Mouse (Mus musculus) liver, postnatal 0 days (tissue): Measurements from ENCODE around the gene Pspc1. TPM values are rescaled to one million over a fixed set of nuclear protein-coding genes. Genes with fewer than 3 reads are reported as not detected.
"Not testable (repeated sequence)": the region's sequence is repeated elsewhere in the genome, so short reads cannot be mapped to it uniquely, and the experiment has no call there.

Experiments
- ATAC-seq: fragments of 200-750 bp; cut with Nextera tagmentation; 2 replicates; pipeline ENCODE4 v1.8.0; 2017; ENCODE audit warnings: mild to moderate bottlenecking, moderate library complexity
- DNase-seq: peaks from one replicate; pipeline ENCODE4 v3.0.0-alpha.2; 2016
- H3K27ac ChIP-seq: fragments of 300-500 bp; sonication (generic); 2 replicates; pipeline ENCODE4 v1.5.1; 2014; ENCODE audit warnings: antibody characterized with exemption, moderate library complexity, mild to moderate bottlenecking, low read depth
- H3K27me3 ChIP-seq: fragments of 300-500 bp; sonication (generic); 2 replicates; pipeline ENCODE4 v1.6.1; 2014; ENCODE audit warnings: low read length, control low read depth, mixed read lengths; ENCODE audit not compliant: insufficient read depth
- H3K36me3 ChIP-seq: fragments of 300-500 bp; sonication (generic); replicated peaks from 2 replicates; pipeline ENCODE4 v1.6.1; 2014; ENCODE audit warnings: mild to moderate bottlenecking, control low read depth, low read length, moderate library complexity, mixed read lengths; ENCODE audit not compliant: insufficient read depth
- H3K4me1 ChIP-seq: fragments of 300-500 bp; sonication (generic); 2 replicates; pipeline ENCODE4 v1.6.1; 2014; ENCODE audit warnings: antibody characterized with exemption, mild to moderate bottlenecking, control low read depth; ENCODE audit not compliant: insufficient read depth
- H3K4me2 ChIP-seq: fragments of 300-500 bp; sonication (generic); 2 replicates; pipeline ENCODE4 v1.6.1; 2014; ENCODE audit warnings: low read depth, mild to moderate bottlenecking, low read length, moderate library complexity, mixed read lengths
- H3K4me3 ChIP-seq: fragments of 300-500 bp; sonication (generic); 2 replicates; pipeline ENCODE4 v1.5.1; 2014; ENCODE audit warnings: low read depth, low read length
- H3K9ac ChIP-seq: fragments of 300-500 bp; sonication (generic); replicated peaks from 2 replicates; pipeline ENCODE4 v1.6.1; 2014; ENCODE audit warnings: mild to moderate bottlenecking, moderate library complexity
- H3K9me3 ChIP-seq: fragments of 300-500 bp; sonication (generic); 2 replicates; pipeline ENCODE4 v1.6.1; 2016; ENCODE audit warnings: mild to moderate bottlenecking, control low read depth, low read length, mixed read lengths
- CTCF ChIP-seq: sonication (generic); IDR thresholded peaks from 2 replicates; pipeline ENCODE4 v1.5.1; 2016; ENCODE audit warnings: antibody characterized with exemption, low read depth
- EP300 ChIP-seq: IDR thresholded peaks from 2 replicates; pipeline ENCODE4 v1.6.1; 2016; ENCODE audit warnings: antibody characterized with exemption, low read depth, mild to moderate bottlenecking
- WGBS: fragments of 180-500 bp; shearing (Covaris S2); extraction: QIAGEN DNeasy Blood & Tissue Kit; methylation state at CpG from one replicate; pipeline ENCODE4 v1.1.7; 2014; ENCODE audit not compliant: insufficient replicate concordance; 5-methylcytosine and 5-hydroxymethylcytosine counted together
- polyA plus RNA-seq: library from polyadenylated mRNA; unstranded; fragments of >200 nt; fragmentation: Nextera tagmentation; extraction: Ambion mirVana; gene quantifications from 2 replicates; pipeline ENCODE4 v1.2.1, GENCODE M21; 2015

The Pspc1 gene
- polyA plus RNA-seq, 1 experiment from 2014 or later: 7.8 TPM

GRCm38 (mm10) chr14:56811701-56812339 is 33.7 kb upstream of the Pspc1 start, which contains the start of gene Zmym5:
TSS of gene Zmym5 (minus strand) at chr14:56811716.
- Histone ChIP-seq H3K27ac (peak within 1 kb of the TSS; percentile 97), H3K4me2 (peak within 1 kb of the TSS; percentile 90), H3K4me1 (peaks cover 17% of the 10 kb centered on the region), H3K9ac (peak within 1 kb of the TSS; percentile 87), H3K4me3 (peak within 1 kb of the TSS; percentile 64)
- ATAC-seq (peak; percentile 95), DNase-seq (peak; percentile 93)
- peak; percentile 20; the same call in 1 of the 2 replicates for TF ChIP-seq CTCF
- 0% methylated on average over 12 of the region's 72 CpGs for WGBS
- not testable (repeated sequence) for H3K36me3 ChIP-seq, H3K9me3 ChIP-seq, H3K27me3 ChIP-seq

- Histone ChIP-seq H3K27ac (peak overlapping the region; percentile 83), H3K4me2 (peak overlapping the region; percentile 77), H3K4me1 (peaks cover 17% of the 10 kb centered on the region), H3K4me3 (peak overlapping the region; percentile 64), H3K9ac (peak overlapping the region; percentile 68)
- ATAC-seq, H3K9me3 ChIP-seq, H3K36me3 ChIP-seq, H3K27me3 ChIP-seq: not testable (repeated sequence)
- DNase-seq: peak; percentile 71
- under 1% methylated on average over 27 of the region's 86 CpGs for WGBS
Observed at GRCm38 (mm10) chr14:56810781-56811690, 32.9 kb upstream of the Pspc1 start.

GRCm38 (mm10) chr14:56793243-56793642 is 15.1 kb upstream of the Pspc1 start:
- no peak overlapping the region for H3K4me2 ChIP-seq
- DNase-seq (peak; percentile 65), ATAC-seq (no peak)
- 47% methylated on average over 2 of the region's 2 CpGs for WGBS
- H3K36me3 ChIP-seq: peaks cover 36% of the 10 kb centered on the region
- H3K9ac ChIP-seq: no peak overlapping the region
- H3K9me3 ChIP-seq: no peaks in the 10 kb centered on the region
- no peaks in the 10 kb centered on the region for H3K4me1 ChIP-seq
- H3K4me3 ChIP-seq: no peak overlapping the region
- H3K27me3 ChIP-seq: no peaks in the 10 kb centered on the region
- TF ChIP-seq EP300 (no peak), CTCF (peak; percentile 82)
- H3K27ac ChIP-seq: no peak overlapping the region

- Histone ChIP-seq H3K4me1 (no peaks in the 10 kb centered on the region), H3K4me2 (no peak overlapping the region), H3K27me3 (no peaks in the 10 kb centered on the region), H3K4me3 (no peak overlapping the region), H3K9me3 (no peaks in the 10 kb centered on the region), H3K27ac (no peak overlapping the region), H3K36me3 (no peaks in the 10 kb centered on the region), H3K9ac (no peak overlapping the region)
- 50% methylated on average over 1 of the region's 1 CpGs for WGBS
- DNase-seq: no peak
- ATAC-seq: no peak
- TF ChIP-seq CTCF (no peak), EP300 (no peak)
Observed at GRCm38 (mm10) chr14:56784575-56784974, 6.5 kb upstream of the Pspc1 start.

- no peaks in the 10 kb centered on the region for H3K9me3 ChIP-seq
- peak overlapping the region; percentile 87; the same call in 1 of the 2 replicates for H3K9ac ChIP-seq
- H3K4me1 ChIP-seq: peaks cover 26% of the 10 kb centered on the region
- H3K4me2 ChIP-seq: peak overlapping the region; percentile 94
- no peak for TF ChIP-seq EP300
- TF ChIP-seq CTCF: no peak
- peak overlapping the region; percentile 72 for H3K4me3 ChIP-seq
- H3K27me3 ChIP-seq: no peaks in the 10 kb centered on the region
- DNase-seq (no peak), ATAC-seq (no peak)
- H3K27ac ChIP-seq: peak overlapping the region; percentile 88
- 11% methylated on average over 3 of the region's 3 CpGs for WGBS
- H3K36me3 ChIP-seq: 0 out of 2 replicates have a peak, but pooled peaks cover under 1% of the 10 kb centered on the region
Observed at GRCm38 (mm10) chr14:56778933-56779300, 801 bp upstream of the Pspc1 start.

- Histone ChIP-seq H3K4me1 (peaks cover 26% of the 10 kb centered on the region), H3K27ac (peak overlapping the region; percentile 88), H3K4me2 (peak overlapping the region; percentile 94), H3K4me3 (peak overlapping the region; percentile 72), H3K9me3 (no peaks in the 10 kb centered on the region), H3K36me3 (0 out of 2 replicates have a peak, but pooled peaks cover 3% of the 10 kb centered on the region), H3K9ac (peak overlapping the region; percentile 87), H3K27me3 (no peaks in the 10 kb centered on the region)
- DNase-seq: peak; percentile 85
- TF ChIP-seq EP300 (no peak), CTCF (no peak)
- WGBS: under 1% methylated on average over 69 of the region's 71 CpGs
- ATAC-seq: peak; percentile 42
Observed at GRCm38 (mm10) chr14:56777360-56778136, 568 bp downstream of the Pspc1 start.
